Mouse (Mus musculus): ENCODE data around the gene Ly6g5c.

The Ly6g5c gene

GRCm38 (mm10) chr17:35082841-35083576 is 25.1 kb upstream of the Ly6g5c start:
- DNase-seq = no peak

GRCm38 (mm10) chr17:35083929-35084497 is 24.1 kb upstream of the Ly6g5c start:
- no peak for DNase-seq

GRCm38 (mm10) chr17:35085208-35085865 is 22.7 kb upstream of the Ly6g5c start, which contains the start of gene Ly6g6f:
TSS of gene Ly6g6f (minus strand) at chr17:35085610.
- no peak for DNase-seq

GRCm38 (mm10) chr17:35088151-35088550 is 19.9 kb upstream of the Ly6g5c start:
- DNase-seq = no peak

GRCm38 (mm10) chr17:35088825-35089644 is 19.0 kb upstream of the Ly6g5c start, which contains the start of gene Abhd16a:
TSS of gene Abhd16a (plus strand) at chr17:35089263.
- DNase-seq = peak; percentile 95

- no peak for DNase-seq
Measured at GRCm38 (mm10) chr17:35090166-35090932, 17.7 kb upstream of the Ly6g5c start.

- DNase-seq = no peak
Measured at GRCm38 (mm10) chr17:35092403-35093198, 15.5 kb upstream of the Ly6g5c start.

- DNase-seq = no peak
Measured at GRCm38 (mm10) chr17:35094475-35095365, 13.4 kb upstream of the Ly6g5c start.

- no peak for DNase-seq
Measured at GRCm38 (mm10) chr17:35096597-35096996, 11.5 kb upstream of the Ly6g5c start.

- DNase-seq = peak; percentile 33
Measured at GRCm38 (mm10) chr17:35097164-35097655, 10.9 kb upstream of the Ly6g5c start.

GRCm38 (mm10) chr17:35100196-35100765 is 7.8 kb upstream of the Ly6g5c start:
- DNase-seq = no peak

GRCm38 (mm10) chr17:35101161-35101560 is 6.9 kb upstream of the Ly6g5c start:
- no peak for DNase-seq

- no peak for DNase-seq
Measured at GRCm38 (mm10) chr17:35102299-35102698, 5.8 kb upstream of the Ly6g5c start.

GRCm38 (mm10) chr17:35103221-35103690 is 4.8 kb upstream of the Ly6g5c start:
- DNase-seq = no peak

- no peak for DNase-seq
Measured at GRCm38 (mm10) chr17:35104079-35104478, 4.0 kb upstream of the Ly6g5c start.

GRCm38 (mm10) chr17:35104754-35105153 is 3.3 kb upstream of the Ly6g5c start:
- no peak for DNase-seq

GRCm38 (mm10) chr17:35105740-35106389 is 2.2 kb upstream of the Ly6g5c start:
- peak; percentile 56 for DNase-seq

GRCm38 (mm10) chr17:35106522-35106921 is 1.6 kb upstream of the Ly6g5c start:
- no peak for DNase-seq

- no peak for DNase-seq
Measured at GRCm38 (mm10) chr17:35111774-35112173, 3.7 kb downstream of the Ly6g5c start.

Measured in thymus, postnatal 14 days (tissue).